Mouse (Mus musculus): ENCODE results near the gene Zfp664. TPM values are rescaled to one million over a fixed set of nuclear protein-coding genes. Genes with fewer than 3 reads are reported as not detected.
A peak's percentile ranks its signal among the peaks of the same experiment; 100 is the strongest.

Gene Zfp664
- 10 to 100 TPM; 52.4 to 60.3 TPM for total RNA-seq (2021)
- long read RNA-seq, experiment 1, full-length matches to known transcripts: 6 of 19 reads
- long read RNA-seq, experiment 1, partial matches to known transcripts: 1 of 19 reads
- long read RNA-seq, experiment 1, other reads (novel, unspliced or antisense): 12 of 19 reads
- long read RNA-seq, experiment 2, full-length matches to known transcripts: 3 of 19 reads
- long read RNA-seq, experiment 2, partial matches to known transcripts: 0 of 19 reads
- long read RNA-seq, experiment 2, other reads (novel, unspliced or antisense): 16 of 19 reads

GRCm38 (mm10) chr5:124862013-124862866, at the start of gene Zfp664, which contains the start of gene Ccdc92:
TSS of gene Zfp664 (plus strand) at chr5:124862691.
TSS of gene Ccdc92 (minus strand) at chr5:124862424.
- peak; percentile 93 to 97 for DNase-seq (ENCODE audit: low spot score in 2 of 2)

DNA sequence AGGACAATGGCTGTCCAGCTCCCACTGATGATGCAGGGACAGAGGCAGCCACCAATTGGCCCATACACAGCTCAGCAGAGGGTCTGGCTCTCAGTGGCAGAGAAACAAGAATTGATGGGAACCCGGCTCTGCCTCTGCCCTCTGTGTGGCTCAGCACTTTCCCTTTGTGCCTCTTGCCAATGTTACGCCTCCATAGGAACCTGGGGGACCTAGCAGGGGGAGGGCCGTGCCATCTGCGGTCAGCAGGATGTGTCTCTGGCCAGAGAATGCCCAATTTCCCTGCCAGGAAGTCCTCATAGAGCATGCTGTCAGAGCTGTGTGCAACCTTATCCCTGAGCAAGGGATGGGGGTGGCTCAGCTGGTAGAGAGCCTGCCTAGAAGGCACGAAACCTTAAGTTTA, 47.7 kb upstream of the Zfp664 start:
- no peak for DNase-seq (ENCODE audit: low spot score in 2 of 2)

GRCm38 (mm10) chr5:124817050-124817449, 45.4 kb upstream of the Zfp664 start:
- DNase-seq (ENCODE audit: low spot score in 2 of 2): no peak

GRCm38 (mm10) chr5:124822128-124822894, 40.2 kb upstream of the Zfp664 start:
- no peak for DNase-seq (ENCODE audit: low spot score in 2 of 2)

DNA sequence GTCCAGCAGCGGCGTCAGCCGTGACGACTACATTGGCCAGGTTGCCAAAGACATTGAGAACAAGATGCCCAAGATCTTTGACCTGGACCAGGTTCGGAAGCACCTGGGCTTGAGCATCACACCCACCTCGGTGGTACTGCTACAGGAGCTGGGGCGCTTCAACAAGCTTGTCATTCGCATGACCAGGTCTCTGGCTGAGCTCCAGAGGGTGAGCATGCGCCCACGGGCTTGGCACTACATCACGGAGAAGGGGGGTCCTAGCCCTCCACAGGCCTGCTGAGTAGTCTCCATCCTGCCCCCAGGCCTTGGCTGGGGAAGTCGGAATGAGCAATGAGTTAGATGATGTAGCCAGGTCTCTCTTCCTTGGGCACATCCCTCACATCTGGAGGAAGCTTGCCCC, 32.2 kb upstream of the Zfp664 start:
- no peak for DNase-seq (ENCODE audit: low spot score in 2 of 2)

- no peak for DNase-seq (ENCODE audit: low spot score in 2 of 2)
Observed at GRCm38 (mm10) chr5:124835218-124835617, 27.3 kb upstream of the Zfp664 start.

DNA sequence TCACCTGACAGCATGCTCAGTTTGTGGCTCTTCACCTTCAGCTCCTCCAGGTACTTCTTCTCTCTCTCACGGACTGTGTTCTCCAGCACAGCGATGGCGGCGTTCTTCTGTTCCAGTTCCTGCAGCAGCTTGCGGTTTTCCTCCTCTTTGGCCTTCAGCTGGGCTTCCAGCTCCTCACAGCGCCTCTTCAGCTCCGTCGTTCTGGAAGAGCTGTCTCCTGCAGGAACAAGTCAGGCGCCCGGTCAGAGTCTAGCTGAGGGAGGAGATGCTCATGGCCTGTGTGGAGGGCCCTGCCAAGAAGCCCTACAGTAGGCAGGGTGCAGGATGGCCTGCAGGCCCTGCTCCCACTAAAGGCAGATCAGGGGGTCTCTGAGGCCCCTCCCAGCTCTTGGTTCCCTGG, 26.4 kb upstream of the Zfp664 start:
- no peak for DNase-seq (ENCODE audit: low spot score in 2 of 2)

GRCm38 (mm10) chr5:124836621-124837020, 25.9 kb upstream of the Zfp664 start:
- DNase-seq (ENCODE audit: low spot score in 2 of 2): no peak

GRCm38 (mm10) chr5:124840202-124840601, 22.3 kb upstream of the Zfp664 start:
- DNase-seq (ENCODE audit: low spot score in 2 of 2): no peak

- no peak for DNase-seq (ENCODE audit: low spot score in 2 of 2)
Observed at GRCm38 (mm10) chr5:124840669-124841068, 21.8 kb upstream of the Zfp664 start.

DNA sequence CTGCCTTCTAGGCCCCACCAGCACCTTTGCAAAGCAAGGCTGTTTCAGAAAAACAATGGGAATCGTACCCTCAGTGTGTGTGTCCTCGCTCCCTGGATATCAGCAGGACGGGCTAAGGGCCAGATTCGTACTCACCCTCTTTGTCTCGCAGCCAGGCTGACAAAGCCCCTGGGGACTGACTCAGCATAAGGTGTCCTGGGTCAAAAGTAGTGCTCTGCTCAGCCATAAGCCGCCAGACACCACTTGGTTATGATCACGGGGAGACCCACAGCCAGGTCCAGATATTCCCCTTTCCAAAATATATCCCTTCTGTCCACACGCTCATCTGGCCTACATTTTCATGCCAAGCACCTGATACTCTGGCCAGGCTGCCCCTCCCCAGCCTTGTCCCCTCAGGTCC, 19.1 kb upstream of the Zfp664 start:
- no peak for DNase-seq (ENCODE audit: low spot score in 2 of 2)

GRCm38 (mm10) chr5:124844929-124845328, 17.6 kb upstream of the Zfp664 start:
- no peak for DNase-seq (ENCODE audit: low spot score in 2 of 2)

DNA sequence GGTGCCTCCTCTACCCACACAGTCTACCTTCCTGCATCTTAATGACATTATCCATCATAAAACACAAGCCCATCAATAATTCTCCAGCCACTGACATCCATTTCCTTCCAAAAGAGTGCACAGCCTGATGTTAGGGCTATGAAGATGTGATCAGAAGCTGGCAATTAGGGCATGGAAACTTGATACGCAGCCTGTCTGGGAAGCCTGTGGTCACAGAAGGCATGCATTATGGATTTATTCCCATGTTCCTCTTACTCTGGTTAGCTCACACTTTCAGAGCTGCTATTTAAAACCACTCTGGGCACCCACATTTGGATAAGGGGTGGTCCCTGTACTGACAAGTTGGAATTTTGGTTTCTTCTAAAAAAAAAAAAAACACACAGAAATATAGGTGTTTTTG, 15.5 kb upstream of the Zfp664 start:
- DNase-seq (ENCODE audit: low spot score in 2 of 2): no peak

DNA sequence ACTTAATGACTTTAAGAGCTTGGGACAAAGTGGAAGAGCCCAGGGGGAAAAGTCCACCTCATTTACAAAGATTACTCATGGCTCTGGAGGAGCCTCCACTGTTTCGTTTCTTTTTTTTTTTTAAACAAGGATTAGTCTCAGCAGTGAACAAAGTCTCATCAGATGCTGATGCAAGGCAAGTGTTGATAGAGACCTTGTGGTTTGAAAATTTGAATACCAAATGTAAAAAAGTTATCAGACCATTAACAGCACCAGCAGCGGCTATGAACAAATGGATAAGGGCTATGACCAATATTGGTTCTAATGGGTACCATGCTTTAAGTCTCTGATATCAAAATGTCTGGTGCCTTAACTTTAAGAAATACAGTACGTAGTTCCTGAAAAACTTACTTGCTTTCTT, 13.5 kb upstream of the Zfp664 start:
- DNase-seq (ENCODE audit: low spot score in 2 of 2): no peak

DNA sequence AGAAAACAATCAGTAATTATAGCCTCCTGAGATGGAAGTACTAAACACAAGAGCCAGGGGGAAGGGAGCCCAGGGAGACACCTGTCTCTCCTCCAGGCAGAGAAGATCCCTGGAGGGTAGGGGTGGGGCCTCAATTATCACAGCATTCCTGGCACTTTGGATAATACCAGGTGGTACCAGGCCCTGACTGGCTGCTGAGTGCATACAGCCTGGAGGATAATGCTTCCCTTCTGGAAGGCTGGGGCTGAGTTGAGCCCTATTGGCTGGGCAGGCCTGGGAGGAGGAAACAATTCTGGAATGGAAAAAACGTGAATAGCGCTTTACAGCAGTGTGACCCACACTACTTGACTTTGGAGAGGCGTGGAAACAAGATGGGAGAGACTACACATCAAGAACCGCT, 10.9 kb upstream of the Zfp664 start:
- DNase-seq (ENCODE audit: low spot score in 2 of 2): no peak

- DNase-seq (ENCODE audit: low spot score in 2 of 2): no peak
Observed at GRCm38 (mm10) chr5:124852294-124852693, 10.2 kb upstream of the Zfp664 start.

DNA sequence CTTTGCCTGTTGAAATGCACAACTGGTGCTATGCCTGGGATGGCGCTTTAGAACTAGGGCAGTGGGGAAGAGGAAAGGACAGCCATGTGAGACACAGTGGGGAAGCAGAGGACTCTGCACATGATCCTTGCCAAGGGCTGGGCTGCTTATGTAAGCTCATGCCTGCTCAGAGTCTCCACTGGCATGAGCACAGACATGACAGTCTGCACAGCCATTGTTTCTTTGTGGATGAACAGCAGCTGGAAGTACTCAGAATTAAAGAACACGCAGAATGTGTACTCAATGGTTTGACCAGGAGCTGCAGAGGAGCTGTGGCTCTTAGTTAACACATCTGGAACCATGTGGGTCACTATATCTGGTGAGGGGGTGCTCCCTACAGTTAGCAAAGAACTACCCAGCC, 9.4 kb upstream of the Zfp664 start:
- no peak for DNase-seq (ENCODE audit: low spot score in 2 of 2)

- DNase-seq (ENCODE audit: low spot score in 2 of 2): no peak
Observed at GRCm38 (mm10) chr5:124854202-124854601, 8.3 kb upstream of the Zfp664 start.

DNA sequence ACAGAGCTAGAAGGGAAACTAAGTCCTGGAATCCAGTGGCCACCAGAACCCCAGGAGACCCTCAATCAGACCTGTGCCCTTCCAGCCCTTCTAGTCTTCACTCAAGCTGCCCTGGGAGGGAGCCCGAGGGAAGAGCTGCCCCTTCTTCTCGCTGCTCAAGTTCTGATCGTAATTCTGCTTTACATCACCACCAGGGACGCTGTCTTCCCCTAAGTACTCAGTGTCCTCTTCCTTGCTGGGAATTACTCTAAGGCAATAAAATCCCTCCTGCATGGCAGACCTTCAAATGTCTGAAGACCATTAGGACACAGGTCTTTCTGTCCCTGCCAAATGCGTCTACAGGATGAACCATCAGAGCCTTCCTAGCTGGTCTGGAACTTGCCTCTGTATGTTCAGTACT, 2.5 kb upstream of the Zfp664 start:
- DNase-seq (ENCODE audit: low spot score in 2 of 2): no peak

GRCm38 (mm10) chr5:124861463-124861862, 1.0 kb upstream of the Zfp664 start:
- peak; percentile 35 to 42 for DNase-seq (ENCODE audit: low spot score in 2 of 2)

DNA sequence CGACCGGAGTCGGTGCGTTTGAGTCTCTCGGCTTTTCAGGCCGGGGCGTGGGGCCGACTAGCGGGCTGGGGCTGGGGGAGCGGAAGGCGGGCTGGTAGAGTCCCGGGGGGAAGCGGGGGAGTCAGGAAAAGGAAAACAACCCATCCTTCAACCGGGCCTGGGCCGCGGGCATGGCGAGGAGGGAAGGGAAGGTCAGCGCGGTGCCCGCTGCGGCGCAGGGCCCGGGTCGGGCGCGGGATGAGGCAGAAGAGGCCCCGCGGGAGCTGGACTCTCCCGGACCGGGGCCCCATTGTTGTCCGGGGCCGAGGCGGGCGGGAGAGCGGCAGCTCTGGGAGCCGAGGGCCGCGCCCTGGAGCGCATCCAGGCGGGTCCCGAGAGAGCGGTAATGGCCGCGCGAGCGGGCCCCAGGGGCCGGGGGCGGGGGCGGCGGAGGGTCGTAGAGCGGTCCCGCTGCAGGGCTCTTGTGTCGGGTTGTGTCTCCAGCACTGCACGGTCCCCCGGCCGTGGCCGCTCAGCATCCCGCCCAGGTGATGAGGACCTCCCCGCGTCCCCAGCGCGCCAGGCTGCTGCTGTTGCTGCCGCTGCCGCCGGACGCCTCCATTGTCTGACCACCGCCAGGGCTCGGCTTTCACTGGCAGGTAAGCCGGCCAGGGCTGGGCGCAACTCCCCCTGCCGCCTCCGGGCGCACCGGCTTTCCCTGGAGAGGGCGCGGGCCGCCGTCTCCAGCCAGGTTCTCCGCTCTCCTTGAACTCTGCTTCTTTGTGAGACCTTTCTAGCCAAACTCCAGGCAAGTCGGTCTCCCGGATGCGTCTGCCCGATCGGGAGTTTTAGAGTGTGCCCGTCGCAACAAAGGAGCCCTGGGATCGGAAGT, 615 bp downstream of the Zfp664 start:
- peak; percentile 25 to 49 for DNase-seq (ENCODE audit: low spot score in 2 of 2)

Measured in adrenal gland, adult 18-20 months (tissue).